Mouse (Mus musculus) megakaryocyte, embryonic 14.5 days (primary cell): ENCODE measurements around the gene Arcn1. TPM values are rescaled to one million over a fixed set of nuclear protein-coding genes. Genes with fewer than 3 reads are reported as not detected.

Source experiments
- H3K27me3 ChIP-seq: replicated peaks from 2 replicates; pipeline ENCODE3; 2012; ENCODE audit warnings: inconsistent platforms
- H3K36me3 ChIP-seq: replicated peaks from 2 replicates; pipeline ENCODE3; 2012; ENCODE audit warnings: low read length, inconsistent platforms, mixed read lengths
- H3K4me1 ChIP-seq: 2 replicates; pipeline ENCODE4 v1.6.1; 2012; ENCODE audit warnings: inconsistent platforms
- H3K4me3 ChIP-seq: replicated peaks from 2 replicates; pipeline ENCODE3; 2012; ENCODE audit warnings: moderate library complexity, mild to moderate bottlenecking, inconsistent platforms
- H3K9me3 ChIP-seq: 2 replicates; pipeline ENCODE4 v1.6.1; 2012; ENCODE audit warnings: inconsistent platforms
- FLI1 ChIP-seq: IDR thresholded peaks from 2 replicates; pipeline ENCODE4 v1.6.1; 2012; ENCODE audit warnings: low read length, inconsistent platforms, mixed read lengths
- GATA1 ChIP-seq: IDR thresholded peaks from 3 replicates; pipeline ENCODE4 v1.6.1; 2012; ENCODE audit warnings: mixed read lengths, low read length, inconsistent platforms, borderline replicate concordance
- polyA plus RNA-seq: library from polyadenylated mRNA; stranded (reverse); fragments of >175 nt; gene quantifications from 2 replicates; pipeline ENCODE4 v1.2.3, GENCODE M21; 2012; ENCODE audit warnings: low replicate concordance; ENCODE audit not compliant: insufficient read depth

Gene Arcn1
- polyA plus RNA-seq, 1 experiment = 5.9 TPM

- no peaks in the 10 kb centered on the region for H3K9me3 ChIP-seq
- peaks cover 2% of the 10 kb centered on the region for H3K36me3 ChIP-seq
- H3K27me3 ChIP-seq = peaks cover 20% of the 10 kb centered on the region
- TF ChIP-seq GATA1 (no peak), FLI1 (no peak)
- peak overlapping the region; percentile 92 for H3K4me3 ChIP-seq
- peaks cover 74% of the 10 kb centered on the region for H3K4me1 ChIP-seq
Observed at GRCm38 (mm10) chr9:44721154-44721876, 46.3 kb downstream of the Arcn1 start.

- Histone ChIP-seq H3K27me3 (peaks cover 23% of the 10 kb centered on the region), H3K36me3 (peaks cover 10% of the 10 kb centered on the region), H3K4me3 (peak overlapping the region; percentile 92), H3K4me1 (peaks cover 74% of the 10 kb centered on the region), H3K9me3 (no peaks in the 10 kb centered on the region)
- TF ChIP-seq GATA1 (no peak), FLI1 (no peak)
Observed at GRCm38 (mm10) chr9:44720358-44721153, 47.1 kb downstream of the Arcn1 start.

- no peaks in the 10 kb centered on the region for H3K9me3 ChIP-seq
- peaks cover 21% of the 10 kb centered on the region for H3K27me3 ChIP-seq
- H3K4me3 ChIP-seq = peak overlapping the region; percentile 50
- H3K36me3 ChIP-seq = peaks cover 15% of the 10 kb centered on the region
- peaks cover 74% of the 10 kb centered on the region for H3K4me1 ChIP-seq
- TF ChIP-seq GATA1 (no peak), FLI1 (no peak)
Observed at GRCm38 (mm10) chr9:44719632-44720357, 47.9 kb downstream of the Arcn1 start.

- Histone ChIP-seq H3K4me1 (peaks cover 71% of the 10 kb centered on the region), H3K36me3 (peaks cover 15% of the 10 kb centered on the region), H3K4me3 (no peak overlapping the region), H3K9me3 (no peaks in the 10 kb centered on the region), H3K27me3 (peaks cover 17% of the 10 kb centered on the region)
- TF ChIP-seq GATA1 (no peak), FLI1 (no peak)
Observed at GRCm38 (mm10) chr9:44718937-44719631, 48.6 kb downstream of the Arcn1 start.

GRCm38 (mm10) chr9:44717822-44718242 is 49.8 kb downstream of the Arcn1 start:
- Histone ChIP-seq H3K4me1 (peaks cover 70% of the 10 kb centered on the region), H3K27me3 (peaks cover 18% of the 10 kb centered on the region), H3K9me3 (no peaks in the 10 kb centered on the region), H3K36me3 (peaks cover 20% of the 10 kb centered on the region), H3K4me3 (no peak overlapping the region)
- TF ChIP-seq FLI1 (no peak), GATA1 (no peak)

- Histone ChIP-seq H3K36me3 (peaks cover 20% of the 10 kb centered on the region), H3K9me3 (no peaks in the 10 kb centered on the region), H3K4me3 (no peak overlapping the region), H3K4me1 (peaks cover 70% of the 10 kb centered on the region), H3K27me3 (peaks cover 20% of the 10 kb centered on the region)
- TF ChIP-seq FLI1 = no peak
- no peak for TF ChIP-seq GATA1
Observed at GRCm38 (mm10) chr9:44716997-44717821, 50.4 kb downstream of the Arcn1 start.

GRCm38 (mm10) chr9:44715705-44716362 is 51.8 kb downstream of the Arcn1 start:
- Histone ChIP-seq H3K27me3 (peaks cover 24% of the 10 kb centered on the region), H3K4me1 (peaks cover 58% of the 10 kb centered on the region), H3K4me3 (no peak overlapping the region), H3K36me3 (peaks cover 29% of the 10 kb centered on the region), H3K9me3 (no peaks in the 10 kb centered on the region)
- TF ChIP-seq GATA1 = no peak
- TF ChIP-seq FLI1 = no peak

GRCm38 (mm10) chr9:44715109-44715508 is 52.5 kb downstream of the Arcn1 start:
- Histone ChIP-seq H3K4me3 (no peak overlapping the region), H3K27me3 (peaks cover 22% of the 10 kb centered on the region), H3K36me3 (peaks cover 35% of the 10 kb centered on the region), H3K9me3 (no peaks in the 10 kb centered on the region), H3K4me1 (peaks cover 51% of the 10 kb centered on the region)
- TF ChIP-seq FLI1 = no peak
- no peak for TF ChIP-seq GATA1

GRCm38 (mm10) chr9:44713574-44713973 is 54.1 kb downstream of the Arcn1 start:
- Histone ChIP-seq H3K9me3 (no peaks in the 10 kb centered on the region), H3K4me1 (peaks cover 40% of the 10 kb centered on the region), H3K27me3 (peaks cover 21% of the 10 kb centered on the region), H3K36me3 (peaks cover 35% of the 10 kb centered on the region), H3K4me3 (no peak overlapping the region)
- no peak for TF ChIP-seq GATA1
- TF ChIP-seq FLI1 = no peak
